Mouse (Mus musculus) left cerebral cortex, adult 11 months (tissue): ENCODE data around the gene Pyroxd2.

Experiments used
- DNase-seq: peaks from one replicate; pipeline ENCODE4 v3.0.0; 2022; ENCODE audit warnings: low spot score

Pyroxd2 gene

GRCm38 (mm10) chr19:42745084-42745868 is 7.3 kb downstream of the Pyroxd2 start:
- no peak for DNase-seq

- DNase-seq = peak; percentile 29
Measured at GRCm38 (mm10) chr19:42744162-42744586, 8.4 kb downstream of the Pyroxd2 start.

- DNase-seq = no peak
Measured at GRCm38 (mm10) chr19:42743261-42743660, 9.3 kb downstream of the Pyroxd2 start.

- peak; percentile 17 for DNase-seq
Measured at GRCm38 (mm10) chr19:42741884-42742283, 10.7 kb downstream of the Pyroxd2 start.

- no peak for DNase-seq
Measured at GRCm38 (mm10) chr19:42740163-42740899, 12.2 kb downstream of the Pyroxd2 start.

GRCm38 (mm10) chr19:42739734-42740133 is 12.8 kb downstream of the Pyroxd2 start:
- DNase-seq = no peak

- DNase-seq = no peak
Measured at GRCm38 (mm10) chr19:42737753-42738152, 14.8 kb downstream of the Pyroxd2 start.

GRCm38 (mm10) chr19:42734982-42735381 is 17.6 kb downstream of the Pyroxd2 start:
- no peak for DNase-seq

GRCm38 (mm10) chr19:42727424-42727823 is 25.2 kb downstream of the Pyroxd2 start:
- DNase-seq = no peak

- DNase-seq = no peak
Measured at GRCm38 (mm10) chr19:42726766-42727165, 25.8 kb downstream of the Pyroxd2 start.

GRCm38 (mm10) chr19:42725973-42726350 is 26.6 kb downstream of the Pyroxd2 start:
- no peak for DNase-seq

GRCm38 (mm10) chr19:42725056-42725972 is 27.3 kb downstream of the Pyroxd2 start:
- DNase-seq = no peak

GRCm38 (mm10) chr19:42723302-42723701 is 29.3 kb downstream of the Pyroxd2 start:
- no peak for DNase-seq

GRCm38 (mm10) chr19:42722500-42722899 is 30.1 kb downstream of the Pyroxd2 start:
- DNase-seq = no peak

GRCm38 (mm10) chr19:42718101-42718500 is 34.5 kb downstream of the Pyroxd2 start:
- no peak for DNase-seq

GRCm38 (mm10) chr19:42717668-42718067 is 34.9 kb downstream of the Pyroxd2 start:
- DNase-seq = no peak

GRCm38 (mm10) chr19:42716507-42716906 is 36.1 kb downstream of the Pyroxd2 start:
- peak; percentile 7 for DNase-seq

GRCm38 (mm10) chr19:42713770-42714169 is 38.8 kb downstream of the Pyroxd2 start:
- no peak for DNase-seq

- DNase-seq = no peak
Measured at GRCm38 (mm10) chr19:42699426-42699825, 53.1 kb downstream of the Pyroxd2 start.

- DNase-seq = no peak
Measured at GRCm38 (mm10) chr19:42698576-42698975, 54.0 kb downstream of the Pyroxd2 start.

GRCm38 (mm10) chr19:42697336-42697735 is 55.2 kb downstream of the Pyroxd2 start:
- DNase-seq = no peak

GRCm38 (mm10) chr19:42690256-42690655 is 62.3 kb downstream of the Pyroxd2 start:
- no peak for DNase-seq
